Mouse (Mus musculus): Measurements from ENCODE around the gene Tmbim7.

Gene Tmbim7

GRCm38 (mm10) chr5:3719371-3719770 is 68.4 kb downstream of the Tmbim7 start:
- Histone ChIP-seq H3K4me3 (replicated peaks; ENCODE audit: low read length) (no peak overlapping the region), H3K36me3 (ENCODE audit: insufficient read depth, low read length) (peaks cover 23% of the 10 kb centered on the region), H3K9me3 (ENCODE audit: low read length) (no peaks in the 10 kb centered on the region), H3K4me1 (replicated peaks; ENCODE audit: low read depth, low read length) (no peaks in the 10 kb centered on the region), H3K27me3 (ENCODE audit: insufficient read depth, low read length) (no peaks in the 10 kb centered on the region)
- no peak for TF ChIP-seq POU5F1 (IDR thresholded peaks at IDR 0.05; ENCODE audit: borderline replicate concordance, low read length)
- no peak for TF ChIP-seq NANOG (IDR thresholded peaks at IDR 0.05; ENCODE audit: borderline replicate concordance, low read length)
- no peak for TF ChIP-seq CTCF (conservative IDR thresholded peaks at IDR 0.05; ENCODE audit: low read length)

GRCm38 (mm10) chr5:3722873-3723272 is 71.9 kb downstream of the Tmbim7 start:
- Histone ChIP-seq H3K36me3 (ENCODE audit: insufficient read depth, low read length) (peaks cover 30% of the 10 kb centered on the region), H3K4me3 (replicated peaks; ENCODE audit: low read length) (no peak overlapping the region), H3K9me3 (ENCODE audit: low read length) (no peaks in the 10 kb centered on the region), H3K27me3 (ENCODE audit: insufficient read depth, low read length) (no peaks in the 10 kb centered on the region), H3K4me1 (replicated peaks; ENCODE audit: low read depth, low read length) (no peaks in the 10 kb centered on the region)
- TF ChIP-seq POU5F1 (IDR thresholded peaks at IDR 0.05; ENCODE audit: borderline replicate concordance, low read length) (no peak), NANOG (IDR thresholded peaks at IDR 0.05; ENCODE audit: borderline replicate concordance, low read length) (no peak), CTCF (conservative IDR thresholded peaks at IDR 0.05; ENCODE audit: low read length) (no peak)

GRCm38 (mm10) chr5:3723415-3723814 is 72.4 kb downstream of the Tmbim7 start:
- no peak for TF ChIP-seq POU5F1 (IDR thresholded peaks at IDR 0.05; ENCODE audit: borderline replicate concordance, low read length)
- no peak for TF ChIP-seq CTCF (conservative IDR thresholded peaks at IDR 0.05; ENCODE audit: low read length)
- no peak for TF ChIP-seq NANOG (IDR thresholded peaks at IDR 0.05; ENCODE audit: borderline replicate concordance, low read length)
- H3K4me3 ChIP-seq (replicated peaks; ENCODE audit: low read length), result no peak overlapping the region
- no peaks in the 10 kb centered on the region for H3K27me3 ChIP-seq (ENCODE audit: insufficient read depth, low read length)
- no peaks in the 10 kb centered on the region for H3K4me1 ChIP-seq (replicated peaks; ENCODE audit: low read depth, low read length)
- peaks cover 3% of the 10 kb centered on the region for H3K9me3 ChIP-seq (ENCODE audit: low read length)
- H3K36me3 ChIP-seq (ENCODE audit: insufficient read depth, low read length), result peaks cover 33% of the 10 kb centered on the region

GRCm38 (mm10) chr5:3725491-3725890 is 74.5 kb downstream of the Tmbim7 start:
- Histone ChIP-seq H3K27me3 (ENCODE audit: insufficient read depth, low read length) (no peaks in the 10 kb centered on the region), H3K4me3 (replicated peaks; ENCODE audit: low read length) (no peak overlapping the region), H3K4me1 (replicated peaks; ENCODE audit: low read depth, low read length) (no peaks in the 10 kb centered on the region), H3K9me3 (ENCODE audit: low read length) (peaks cover 7% of the 10 kb centered on the region), H3K36me3 (ENCODE audit: insufficient read depth, low read length) (peaks cover 24% of the 10 kb centered on the region)
- TF ChIP-seq CTCF (conservative IDR thresholded peaks at IDR 0.05; ENCODE audit: low read length) (no peak), NANOG (IDR thresholded peaks at IDR 0.05; ENCODE audit: borderline replicate concordance, low read length) (no peak)

GRCm38 (mm10) chr5:3728820-3729219 is 77.8 kb downstream of the Tmbim7 start:
- H3K4me3 ChIP-seq (replicated peaks; ENCODE audit: low read length), result no peak overlapping the region
- 0 out of 2 replicates have a peak, but pooled peaks cover 2% of the 10 kb centered on the region for H3K4me1 ChIP-seq (replicated peaks; ENCODE audit: low read depth, low read length)
- H3K36me3 ChIP-seq (ENCODE audit: insufficient read depth, low read length), result peaks cover 16% of the 10 kb centered on the region
- no peaks in the 10 kb centered on the region for H3K27me3 ChIP-seq (ENCODE audit: insufficient read depth, low read length)
- peaks cover 7% of the 10 kb centered on the region for H3K9me3 ChIP-seq (ENCODE audit: low read length)
- no peak for TF ChIP-seq CTCF (conservative IDR thresholded peaks at IDR 0.05; ENCODE audit: low read length)
- no peak for TF ChIP-seq POU5F1 (IDR thresholded peaks at IDR 0.05; ENCODE audit: borderline replicate concordance, low read length)
- TF ChIP-seq NANOG (IDR thresholded peaks at IDR 0.05; ENCODE audit: borderline replicate concordance, low read length), result no peak

All from E14TG2a.4 (cell line).